Mouse (Mus musculus): ENCODE results near the gene C1qtnf6.
A peak's percentile ranks its signal among the peaks of the same experiment; 100 is the strongest.

Gene C1qtnf6

GRCm38 (mm10) chr15:78530671-78531450 lies at the start of gene C1qtnf6:
C1qtnf6 (minus strand) TSS chr15:78531416.
- peak; percentile 84 for DNase-seq (ENCODE audit: low read depth)

- DNase-seq (ENCODE audit: low read depth) = no peak
Measured at GRCm38 (mm10) chr15:78576284-78576810, 45.1 kb upstream of the C1qtnf6 start.

DNA sequence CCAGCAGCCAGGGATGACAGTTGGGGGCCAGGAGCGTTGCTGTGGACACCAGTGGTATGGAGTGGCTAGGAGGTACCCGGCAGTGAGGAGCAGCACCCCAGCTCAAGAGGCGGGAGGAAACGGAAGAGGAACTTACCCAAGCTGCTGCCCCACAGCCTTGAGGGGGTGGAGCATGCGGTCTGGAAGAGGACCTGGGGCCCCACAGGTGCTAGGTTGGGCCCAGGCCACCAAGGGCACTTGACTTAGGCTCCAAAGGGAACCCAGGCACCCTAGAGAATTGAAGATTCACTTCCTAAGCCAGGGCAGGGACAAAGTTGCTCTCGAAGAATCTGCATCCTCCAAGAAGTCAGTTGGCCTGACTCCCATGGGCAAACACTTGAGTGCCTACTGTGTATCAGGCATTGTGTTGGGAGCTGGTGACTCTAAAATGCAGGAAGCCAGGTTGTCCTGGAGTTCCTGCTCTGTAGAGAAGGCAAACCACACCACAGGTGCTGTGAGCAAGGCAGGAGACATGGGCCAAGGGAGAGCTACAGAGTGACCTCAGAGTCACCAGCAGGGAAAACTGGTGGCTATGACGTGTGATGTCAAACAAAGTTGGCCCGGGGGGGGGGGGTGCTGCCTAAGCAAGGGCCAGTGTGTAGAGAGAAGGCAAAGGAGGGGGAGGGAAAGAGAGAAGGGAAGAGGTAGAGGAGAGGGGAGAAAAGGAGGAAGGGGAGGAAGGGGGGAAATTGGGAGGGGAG lies 41.6 kb upstream of the C1qtnf6 start, which contains the start of gene Rac2:
Gene Rac2 (minus strand): TSS at position 126 of the 740 bp plus-strand sequence.
- DNase-seq (ENCODE audit: low read depth) = no peak

GRCm38 (mm10) chr15:78572270-78572600 lies 41.0 kb upstream of the C1qtnf6 start:
- no peak for DNase-seq (ENCODE audit: low read depth)

DNA sequence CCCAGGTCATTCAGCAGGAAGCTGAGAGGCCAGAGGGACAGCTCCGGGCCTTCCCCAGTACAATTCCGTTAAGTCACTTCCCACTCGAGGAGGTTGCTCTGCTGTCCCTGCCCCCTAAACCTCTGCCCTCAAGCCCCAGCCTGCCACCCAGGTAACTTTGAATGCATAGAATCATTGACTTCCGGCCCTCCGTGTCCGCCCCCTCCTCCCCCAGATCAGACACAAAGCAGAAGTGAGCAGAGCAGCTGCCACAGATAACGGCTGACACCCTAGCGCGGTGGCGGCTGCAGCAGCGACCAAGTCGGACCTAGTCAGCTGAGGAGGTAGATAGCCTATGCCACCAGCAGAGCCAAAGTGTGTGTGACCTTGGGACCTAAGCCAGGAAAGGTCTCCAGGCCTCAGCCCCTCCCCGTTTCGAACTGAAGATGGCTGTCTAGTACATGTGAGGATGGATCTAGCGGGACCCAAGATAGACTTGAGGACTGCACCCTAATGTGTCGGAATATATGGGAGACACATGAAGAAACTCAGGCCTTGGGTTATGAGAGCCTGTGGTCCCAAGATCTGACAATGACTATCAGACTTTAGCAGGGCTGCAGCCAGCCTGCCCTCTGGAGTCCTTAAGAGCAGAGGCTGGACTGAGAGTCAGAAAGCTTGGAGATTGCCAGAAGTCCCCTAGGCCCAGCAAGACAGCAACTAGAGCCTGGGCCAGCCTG lies 40.5 kb upstream of the C1qtnf6 start:
- DNase-seq (ENCODE audit: low read depth) = no peak

DNA sequence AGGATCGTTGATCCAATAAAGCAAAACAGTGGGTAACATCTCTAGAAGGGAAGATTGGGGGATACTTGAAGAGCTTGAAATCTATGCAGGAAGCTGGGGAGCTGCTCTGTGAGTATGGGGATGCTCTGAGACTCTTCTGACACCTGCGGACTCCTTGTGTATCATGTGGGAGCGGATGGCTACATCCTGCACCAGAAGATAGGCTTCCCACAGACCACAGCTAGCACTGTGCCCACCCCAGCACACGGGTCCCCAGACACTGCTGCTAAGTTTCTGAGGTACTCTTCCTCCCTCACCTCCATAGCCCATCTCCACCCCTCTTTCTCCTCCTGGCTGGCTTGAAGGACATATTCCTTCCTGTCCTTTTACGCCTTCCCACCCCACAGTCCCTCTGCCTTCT lies 39.0 kb upstream of the C1qtnf6 start:
- DNase-seq (ENCODE audit: low read depth) = no peak

DNA sequence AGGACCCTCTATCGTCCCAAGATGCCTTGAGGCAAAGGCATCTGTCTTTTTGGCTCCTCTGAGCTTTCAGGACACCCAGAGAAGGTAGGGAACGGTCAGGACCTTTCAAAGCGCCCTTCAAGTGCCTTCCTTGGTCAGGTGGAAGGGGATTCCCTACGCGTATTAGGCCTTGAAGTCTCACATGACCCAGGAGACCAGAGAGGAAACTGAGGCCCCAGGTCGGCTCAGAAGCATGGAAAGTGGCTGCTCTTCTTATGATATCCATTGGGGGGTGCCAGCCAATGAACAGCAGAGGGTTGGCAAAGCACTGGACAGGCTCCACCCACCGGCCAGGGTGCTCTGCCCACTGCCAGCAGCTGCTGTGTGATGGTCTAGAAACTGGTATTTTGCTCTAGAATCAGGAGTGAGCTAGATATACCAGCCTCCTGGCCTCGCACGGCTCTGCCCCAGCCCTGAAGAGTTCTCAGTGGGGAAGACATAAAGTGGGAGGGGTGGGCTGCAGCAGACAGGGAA lies 36.4 kb upstream of the C1qtnf6 start:
- no peak for DNase-seq (ENCODE audit: low read depth)

GRCm38 (mm10) chr15:78564764-78565435 lies 33.7 kb upstream of the C1qtnf6 start:
- no peak for DNase-seq (ENCODE audit: low read depth)

GRCm38 (mm10) chr15:78563937-78564336 lies 32.7 kb upstream of the C1qtnf6 start:
- no peak for DNase-seq (ENCODE audit: low read depth)

DNA sequence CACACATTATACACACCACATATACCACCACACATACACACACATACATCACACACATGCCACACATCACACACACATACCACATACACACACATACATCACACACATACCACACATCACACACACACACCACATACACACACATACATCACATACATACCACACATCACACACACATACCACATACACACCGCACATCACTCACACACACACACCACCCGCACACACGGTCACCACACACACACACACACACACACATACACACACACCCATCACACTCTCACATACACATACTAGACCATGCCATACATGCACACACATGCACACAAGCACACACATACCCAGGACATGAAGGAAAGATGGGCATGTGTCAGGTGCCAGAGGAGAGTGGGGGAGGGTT lies 32.1 kb upstream of the C1qtnf6 start:
- no peak for DNase-seq (ENCODE audit: low read depth)

GRCm38 (mm10) chr15:78559141-78559979 lies 28.1 kb upstream of the C1qtnf6 start:
- no peak for DNase-seq (ENCODE audit: low read depth)

DNA sequence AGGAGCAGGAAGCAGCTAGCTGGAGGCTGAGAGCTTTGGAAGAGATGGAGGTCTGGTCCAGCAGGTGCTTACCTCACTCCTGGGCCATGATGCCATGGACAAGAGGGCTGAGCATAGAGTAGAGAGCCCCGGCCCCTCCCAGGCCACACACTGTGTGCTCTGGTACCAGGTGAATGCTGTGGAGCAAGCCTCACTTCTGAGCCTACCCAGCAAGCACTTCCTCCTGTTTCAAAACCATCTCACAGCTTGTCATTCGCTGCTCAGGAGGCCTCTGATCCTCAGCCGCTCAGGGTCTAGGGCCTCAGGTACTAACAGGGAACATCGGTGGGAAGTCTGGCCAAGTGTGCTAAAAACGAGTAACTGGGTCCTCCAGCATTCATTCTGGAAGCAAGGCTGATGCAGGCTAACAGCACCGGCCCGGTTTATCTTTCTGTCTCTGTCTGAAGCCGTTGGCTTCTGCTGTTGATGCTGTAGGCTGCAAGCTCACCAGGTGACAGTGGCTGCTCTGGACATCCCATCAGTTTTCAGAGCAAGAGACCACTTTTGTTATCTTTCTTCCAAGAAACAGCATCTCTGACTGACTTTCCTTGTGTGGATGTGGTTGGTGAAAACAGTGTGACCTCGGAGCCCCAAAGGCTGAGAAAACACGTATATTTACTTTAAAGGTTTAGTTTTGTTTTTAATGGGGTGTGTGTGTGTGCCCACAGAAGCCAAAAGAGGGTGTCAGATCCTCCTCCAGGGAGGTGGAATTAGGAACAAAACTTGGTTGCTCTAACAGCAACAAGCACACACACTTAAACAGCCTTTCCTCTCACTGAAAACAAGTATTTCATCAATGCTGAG lies 26.7 kb upstream of the C1qtnf6 start:
- DNase-seq (ENCODE audit: low read depth) = no peak

DNA sequence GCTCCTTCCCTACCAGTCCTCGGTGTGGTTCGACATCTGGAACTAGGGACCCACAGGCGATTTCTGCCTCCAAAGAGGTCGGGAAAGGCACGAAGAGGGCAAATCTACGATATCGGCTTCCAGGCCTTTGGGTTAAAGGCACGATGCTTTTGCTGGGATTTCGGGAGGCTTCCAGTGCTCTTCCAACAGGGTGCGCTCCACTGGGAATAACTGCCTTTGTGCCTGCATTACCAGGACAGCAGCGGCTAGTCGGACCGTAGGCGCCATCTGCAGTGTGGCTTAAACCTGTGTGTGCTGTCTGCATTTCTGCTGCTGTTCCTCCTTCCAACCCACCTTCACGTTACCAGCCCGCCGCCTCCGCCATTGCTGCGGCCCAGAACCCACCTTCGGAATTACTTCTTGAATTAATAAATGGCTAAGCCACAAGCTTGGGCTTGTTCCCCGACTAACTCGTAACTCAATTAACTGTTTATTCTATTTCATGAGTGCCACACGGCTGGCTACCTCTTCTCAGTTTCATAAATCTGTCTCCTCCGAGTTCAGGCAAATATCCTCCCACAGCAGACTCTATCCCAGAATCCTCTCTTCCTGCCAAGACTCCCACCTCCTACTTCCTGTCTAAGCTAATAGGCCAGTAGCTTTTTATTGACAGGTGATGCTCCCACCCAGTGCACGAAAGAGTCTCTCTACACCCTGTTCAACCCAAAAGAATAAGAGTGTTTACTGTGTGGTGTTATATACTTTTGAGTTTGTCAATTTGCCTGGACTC lies 23.5 kb upstream of the C1qtnf6 start:
- DNase-seq (ENCODE audit: low read depth) = no peak

DNA sequence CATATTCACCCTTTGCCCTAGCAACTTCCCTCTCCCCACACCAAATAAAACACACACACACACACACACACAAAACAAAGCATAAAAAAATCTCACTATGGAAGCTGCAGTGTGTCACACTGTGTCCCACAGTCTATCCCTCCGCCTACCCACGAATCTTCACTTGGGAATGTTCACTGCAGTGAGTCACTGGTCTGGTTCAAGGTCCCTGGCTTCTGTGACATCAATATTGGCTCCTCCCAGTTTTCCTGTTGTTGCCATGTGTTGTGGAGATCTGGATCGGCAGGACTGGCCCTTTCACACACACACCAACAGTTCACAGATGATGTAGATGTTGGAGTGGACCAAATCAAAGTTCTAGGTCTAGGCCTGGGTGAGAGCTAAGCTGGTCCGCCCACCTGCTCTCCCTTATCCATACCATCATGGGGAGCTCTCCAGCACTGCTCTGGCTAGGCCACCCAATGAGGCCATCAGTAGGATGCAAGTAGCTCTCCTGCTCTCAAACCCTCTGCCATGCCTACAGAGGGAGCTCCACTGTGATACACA lies 18.0 kb upstream of the C1qtnf6 start:
- no peak for DNase-seq (ENCODE audit: low read depth)

DNA sequence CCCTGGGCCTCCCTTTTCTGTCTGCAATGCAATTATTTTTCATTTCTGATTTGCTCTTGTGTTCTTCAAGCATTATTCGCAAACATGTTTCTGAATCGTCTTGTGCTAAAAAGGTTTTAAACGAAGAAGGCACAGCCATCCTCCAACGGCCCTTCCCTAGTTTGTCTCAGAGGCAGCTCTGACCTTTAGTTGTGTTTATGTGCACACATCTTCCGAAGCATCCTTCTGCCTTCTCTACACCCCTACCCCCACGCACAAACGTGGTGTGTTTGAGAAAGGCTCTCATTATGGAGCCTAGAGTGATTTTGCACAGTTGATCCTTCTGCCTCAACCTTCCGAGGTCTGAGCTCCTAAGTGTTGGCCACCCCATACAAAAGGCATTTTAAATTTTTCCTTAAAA lies 17.5 kb upstream of the C1qtnf6 start:
- DNase-seq (ENCODE audit: low read depth) = no peak

- no peak for DNase-seq (ENCODE audit: low read depth)
Measured at GRCm38 (mm10) chr15:78548336-78548665, 17.1 kb upstream of the C1qtnf6 start.

GRCm38 (mm10) chr15:78547415-78548335 lies 16.5 kb upstream of the C1qtnf6 start:
- DNase-seq (ENCODE audit: low read depth) = peak; percentile 53

GRCm38 (mm10) chr15:78546060-78546459 lies 14.8 kb upstream of the C1qtnf6 start:
- no peak for DNase-seq (ENCODE audit: low read depth)
